Mouse (Mus musculus): ENCODE measurements at regions not wholly inside any gene's neighbourhood (a gene's known extent, or its start where the extent isn't known, plus 50 kb on each side); places are given as distances from the start of the nearest gene placed in this dataset.

- no peak for TF ChIP-seq CTCF (IDR thresholded peaks at IDR 0.05; ENCODE audit: borderline replicate concordance, insufficient read depth, low read length)
- TF ChIP-seq POLR2A (IDR thresholded peaks at IDR 0.05; ENCODE audit: low read depth, low read length) = no peak
These were observed 101.0 kb downstream of the Tbx4 start for GRCm38 (mm10) chr11:85987181-85987580.

Measured in embryonic fibroblast, embryonic 13.5 days (primary cell).